Mouse (Mus musculus) ovary, postnatal 36 days (tissue): ENCODE measurements around the gene Gm4214.
"Not testable (repeated sequence)": the region's sequence is repeated elsewhere in the genome, so short reads cannot be mapped to it uniquely, and the experiment has no call there.

Experiments
- DNase-seq: peaks from one replicate; pipeline ENCODE4 v3.0.0; 2022; ENCODE audit warnings: low spot score, mixed read lengths

The Gm4214 gene

GRCm38 (mm10) chr7:22984573-22984972 is at the start of gene Gm4214:
TSS of gene Gm4214 (minus strand) at chr7:22984673.
- DNase-seq, result not testable (repeated sequence)

GRCm38 (mm10) chr7:23019823-23020222 is 35.4 kb upstream of the Gm4214 start, which contains the start of gene Gm4216:
TSS of gene Gm4216 (minus strand) at chr7:23019923.
- DNase-seq, result not testable (repeated sequence)
